Mouse (Mus musculus) heart, adult 2 months (tissue): ENCODE data around the gene Sh3rf3.

Source experiments
- CTCF ChIP-seq: fragments of 200-600 bp; IDR thresholded peaks from 2 replicates; pipeline ENCODE4 v1.8.1; 2022; ENCODE audit warnings: antibody characterized with exemption, mild to moderate bottlenecking, moderate library complexity
- EP300 ChIP-seq: fragments of 200-500 bp; IDR thresholded peaks from 2 replicates; pipeline ENCODE4 v1.6.1; 2011; ENCODE audit warnings: low read depth, low read length, control low read depth; ENCODE audit not compliant: insufficient read depth
- POLR2A ChIP-seq: fragments of 200-500 bp; IDR thresholded peaks from 2 replicates; pipeline ENCODE4 v1.6.1; 2011; ENCODE audit warnings: mild to moderate bottlenecking, low read depth, low read length, control low read depth; ENCODE audit not compliant: insufficient read depth

GRCm38 (mm10) chr10:59115691-59116090 lies 302.5 kb downstream of the Sh3rf3 start:
- no peak for TF ChIP-seq POLR2A
- no peak for TF ChIP-seq CTCF
- TF ChIP-seq EP300 = no peak
